In the genomic region with DNA sequence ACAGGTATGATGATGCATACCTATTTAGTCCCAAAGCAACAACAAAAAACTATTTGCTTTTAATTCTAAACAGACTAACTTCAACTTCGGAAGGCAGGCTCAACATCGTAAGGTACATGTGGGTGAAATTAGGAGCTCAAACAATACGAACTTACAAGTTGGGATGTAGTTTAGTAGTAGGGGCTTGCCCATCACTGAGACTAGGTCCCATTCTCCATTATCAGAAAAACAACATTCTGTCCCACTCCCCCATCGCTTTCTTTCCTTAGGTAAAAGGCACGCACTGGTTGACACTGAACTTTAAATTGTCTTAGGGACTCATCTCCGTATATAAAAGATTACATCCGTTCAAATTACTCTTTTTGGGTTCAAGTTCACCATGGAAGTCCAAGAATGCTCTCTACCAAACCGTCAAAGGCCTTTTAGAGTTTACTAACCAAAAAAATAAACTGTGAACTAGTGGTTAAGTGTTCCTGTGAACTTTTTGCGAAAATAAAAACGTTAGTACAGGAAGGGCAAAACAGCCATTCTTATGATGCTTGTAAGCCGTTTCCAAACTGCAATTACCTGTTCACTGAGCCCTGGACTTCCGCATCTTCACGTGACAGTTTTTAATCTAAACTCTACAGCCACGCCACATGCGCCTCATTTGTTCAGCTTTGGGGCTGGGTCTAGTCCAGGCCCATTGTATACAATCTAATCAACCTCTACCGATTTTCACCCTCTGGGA, we compare ENCODE assay signal across 8 mouse cellular contexts. TPM values are rescaled to one million over a fixed set of nuclear protein-coding genes. Genes with fewer than 3 reads are reported as not detected.
DNase-seq lines count a peak whose midpoint lies in the region; ATAC-seq and TF ChIP-seq lines count a peak whose summit lies in the region.

No protein-coding gene starts in this region.

- peak overlapping the region; percentile 93 for H3K4me3 ChIP-seq in layer of hippocampus, adult 2 months
- peak overlapping the region; percentile 95 for H3K4me3 ChIP-seq in brown adipose tissue, adult 24 weeks (ENCODE audit: insufficient read depth, low read depth, low read length)
- peak overlapping the region; percentile 87 for H3K4me3 ChIP-seq in hindbrain, embryonic 15.5 days
- peak overlapping the region; percentile 100 for H3K4me3 ChIP-seq in liver, embryonic 13.5 days (replicated peaks)

- H3K27me3 ChIP-seq in hindbrain, embryonic 15.5 days, result no peaks in the 10 kb centered on the region
- no peaks in the 10 kb centered on the region for H3K27me3 ChIP-seq in liver, embryonic 13.5 days

- 1% methylated on average over 16 of the region's 16 CpGs for WGBS in hindbrain, embryonic 15.5 days
- under 1% methylated on average over 16 of the region's 16 CpGs for WGBS in liver, embryonic 13.5 days (ENCODE audit: insufficient replicate concordance)

- H3K4me2 ChIP-seq in hindbrain, embryonic 15.5 days, result peak overlapping the region; percentile 91
- peak overlapping the region; percentile 75 for H3K4me2 ChIP-seq in liver, embryonic 13.5 days

- no peaks in the 10 kb centered on the region for H3K9me3 ChIP-seq in hindbrain, embryonic 15.5 days
- no peaks in the 10 kb centered on the region for H3K9me3 ChIP-seq in liver, embryonic 13.5 days (replicated peaks)

- H3K9ac ChIP-seq in hindbrain, embryonic 15.5 days, result peak overlapping the region; percentile 93
- H3K9ac ChIP-seq in liver, embryonic 13.5 days, result peak overlapping the region; percentile 99

- ATAC-seq in hindbrain, embryonic 15.5 days (ENCODE audit: low FRiP score, low read depth), result peak; percentile 1; the same call in 1 of the 2 replicates
- ATAC-seq in liver, embryonic 13.5 days (ENCODE audit: low read depth), result no peak

- intact Hi-C loops in gastrocnemius, postnatal 36 days (cut with DNase I), result no loop called here

- no peak for DNase-seq in layer of hippocampus, adult 2 months (ENCODE audit: low spot score in 2 of 2)
- DNase-seq in layer of hippocampus, adult 8-10 months (ENCODE audit: low spot score in 2 of 2), result no peak
- DNase-seq in liver, embryonic 13.5 days, result peak; percentile 41
- DNase-seq in natural killer cell, adult 2 months (ENCODE audit: low spot score in 2 of 2), result peak; percentile 34 to 56
- no peak for DNase-seq in layer of hippocampus, postnatal 14 days (ENCODE audit: low spot score in 2 of 2)
- DNase-seq in gastrocnemius, postnatal 36 days, result no peak

- H3K36me3 ChIP-seq in hindbrain, embryonic 15.5 days, result no peaks in the 10 kb centered on the region
- peaks cover 6% of the 10 kb centered on the region; the same call in 1 of the 2 replicates for H3K36me3 ChIP-seq in liver, embryonic 13.5 days

- H3K4me1 ChIP-seq in brown adipose tissue, adult 24 weeks (ENCODE audit: control insufficient read depth, insufficient read depth, insufficient read length, low read length), result peaks cover 9% of the 10 kb centered on the region
- peaks cover 41% of the 10 kb centered on the region for H3K4me1 ChIP-seq in hindbrain, embryonic 15.5 days (replicated peaks)
- peaks cover 42% of the 10 kb centered on the region for H3K4me1 ChIP-seq in liver, embryonic 13.5 days (replicated peaks)

- TF ChIP-seq CTCF in layer of hippocampus, adult 2 months (conservative IDR thresholded peaks at IDR 0.05), result no peak

- H3K27ac ChIP-seq in layer of hippocampus, adult 2 months, result peak overlapping the region; percentile 100
- H3K27ac ChIP-seq in brown adipose tissue, adult 24 weeks (replicated peaks; ENCODE audit: low read depth, low read length), result peak overlapping the region; percentile 84
- H3K27ac ChIP-seq in hindbrain, embryonic 15.5 days (replicated peaks), result peak overlapping the region; percentile 99
- H3K27ac ChIP-seq in liver, embryonic 13.5 days, result peak overlapping the region; percentile 93

RNA-seq across cellular contexts. Expression of a gene that starts 1.4 kb away (rescaled TPM):
- 10 to 100 TPM; 76.7 to 83.6 TPM for total RNA-seq in layer of hippocampus, adult 2 months (2021)
- total RNA-seq in layer of hippocampus, adult 8-10 months (2022), result 10 to 100 TPM; 74.6 to 85.5 (median 80.0) TPM
- polyA plus RNA-seq in brown adipose tissue, adult 24 weeks (2012; ENCODE audit: insufficient read depth, insufficient read length, missing spikeins), result 64.5 and 67.0 TPM in 2 replicates
- polyA plus RNA-seq in hindbrain, embryonic 15.5 days (2015; fragmentation: Nextera tagmentation; extraction: Ambion mirVana), result 239 and 250 TPM in 2 replicates
- 200 and 238 TPM in 2 replicates for polyA plus RNA-seq in liver, embryonic 13.5 days (2015; fragmentation: Nextera tagmentation; extraction: Ambion mirVana)
- 10 to 100 TPM; 89.7 to 91.0 TPM for total RNA-seq in layer of hippocampus, postnatal 14 days (2021)
- 10 to 100 TPM; 25.3 to 34.1 TPM for total RNA-seq in gastrocnemius, postnatal 36 days (2021)

Comparison
In these comparisons a context has a peak if more than half of its experiments do, and no peak if none do; other contexts are left out.
1. DNase-seq: peak in liver, embryonic 13.5 days (single experiment) and natural killer cell, adult 2 months (2 of 2); none in layer of hippocampus, adult 2 months (0 of 2), layer of hippocampus, adult 8-10 months (0 of 2), layer of hippocampus, postnatal 14 days (0 of 2) and gastrocnemius, postnatal 36 days (0 of 2).
2. Peak in every context shown above with its lines, with median percentiles within 50 percentile points of each other: H3K27ac ChIP-seq and H3K4me3 ChIP-seq.